Mouse (Mus musculus): ENCODE results near the gene Ppp1r1b.

Ppp1r1b gene

GRCm38 (mm10) chr11:98371556-98372240, 23.5 kb downstream of the Ppp1r1b start:
- 53% methylated on average over 10 of the region's 10 CpGs for WGBS

- 19% methylated on average over 2 of the region's 2 CpGs for WGBS
Measured at GRCm38 (mm10) chr11:98372406-98372805, 24.2 kb downstream of the Ppp1r1b start.

GRCm38 (mm10) chr11:98373244-98373643, 25.0 kb downstream of the Ppp1r1b start:
- 64% methylated on average over 6 of the region's 6 CpGs for WGBS

- WGBS = 88% methylated on average over 8 of the region's 8 CpGs
Measured at GRCm38 (mm10) chr11:98374266-98374665, 26.1 kb downstream of the Ppp1r1b start.

GRCm38 (mm10) chr11:98376756-98377155, 28.6 kb downstream of the Ppp1r1b start:
- WGBS = 49% methylated on average over 5 of the region's 5 CpGs

- 82% methylated on average over 11 of the region's 11 CpGs for WGBS
Measured at GRCm38 (mm10) chr11:98377787-98378186, 29.6 kb downstream of the Ppp1r1b start.

GRCm38 (mm10) chr11:98379379-98379778, 31.2 kb downstream of the Ppp1r1b start:
- WGBS = 85% methylated on average over 7 of the region's 7 CpGs

- 67% methylated on average over 6 of the region's 6 CpGs for WGBS
Measured at GRCm38 (mm10) chr11:98380106-98380505, 31.9 kb downstream of the Ppp1r1b start.

- 88% methylated on average over 2 of the region's 2 CpGs for WGBS
Measured at GRCm38 (mm10) chr11:98381651-98382050, 33.4 kb downstream of the Ppp1r1b start.

GRCm38 (mm10) chr11:98382405-98382804, 34.2 kb downstream of the Ppp1r1b start:
- 73% methylated on average over 2 of the region's 2 CpGs for WGBS

- 50% methylated on average over 14 of the region's 14 CpGs for WGBS
Measured at GRCm38 (mm10) chr11:98383261-98384030, 35.2 kb downstream of the Ppp1r1b start, which contains the start of gene Tcap. Tcap (plus strand) TSS chr11:98383811.

GRCm38 (mm10) chr11:98384216-98384615, 36.0 kb downstream of the Ppp1r1b start:
- WGBS = 78% methylated on average over 20 of the region's 20 CpGs

- WGBS = 50% methylated on average over 8 of the region's 8 CpGs
Measured at GRCm38 (mm10) chr11:98384721-98385637, 36.8 kb downstream of the Ppp1r1b start.

GRCm38 (mm10) chr11:98385638-98386585, 37.7 kb downstream of the Ppp1r1b start, which contains the start of gene Pnmt:
Pnmt (plus strand) TSS chr11:98386450.
- 63% methylated on average over 23 of the region's 25 CpGs for WGBS

GRCm38 (mm10) chr11:98386596-98386995, 38.4 kb downstream of the Ppp1r1b start:
- 40% methylated on average over 24 of the region's 24 CpGs for WGBS

- WGBS = 67% methylated on average over 14 of the region's 14 CpGs
Measured at GRCm38 (mm10) chr11:98387056-98387577, 38.9 kb downstream of the Ppp1r1b start.

- WGBS = 69% methylated on average over 10 of the region's 10 CpGs
Measured at GRCm38 (mm10) chr11:98388282-98388681, 40.1 kb downstream of the Ppp1r1b start.

GRCm38 (mm10) chr11:98389221-98389780, 41.1 kb downstream of the Ppp1r1b start:
- 26% methylated on average over 9 of the region's 9 CpGs for WGBS

- WGBS = 65% methylated on average over 12 of the region's 12 CpGs
Measured at GRCm38 (mm10) chr11:98390141-98390540, 41.9 kb downstream of the Ppp1r1b start.

- WGBS = 41% methylated on average over 8 of the region's 8 CpGs
Measured at GRCm38 (mm10) chr11:98392034-98392433, 43.8 kb downstream of the Ppp1r1b start.

Measured in cerebral cortex, adult 2 months (tissue).